Mouse (Mus musculus) midbrain, embryonic 16.5 days (tissue): ENCODE measurements around the gene Armt1. TPM values are rescaled to one million over a fixed set of nuclear protein-coding genes. Genes with fewer than 3 reads are reported as not detected.
A peak's percentile ranks its signal among the peaks of the same experiment; 100 is the strongest.

ENCODE experiments used
- ATAC-seq: fragments of 200-750 bp; cut with Nextera tagmentation; 2 replicates; pipeline ENCODE4 v1.8.0; 2017; ENCODE audit warnings: moderate TSS enrichment
- H3K27ac ChIP-seq: fragments of 300-500 bp; sonication (generic); 2 replicates; pipeline ENCODE4 v1.5.1; 2014; ENCODE audit warnings: mild to moderate bottlenecking, low read length, mixed read lengths
- H3K27me3 ChIP-seq: fragments of 300-500 bp; sonication (generic); 2 replicates; pipeline ENCODE4 v1.6.1; 2014; ENCODE audit warnings: low read depth, low read length, mixed read lengths; ENCODE audit not compliant: control insufficient read depth, insufficient read depth
- H3K36me3 ChIP-seq: fragments of 300-500 bp; sonication (generic); 2 replicates; pipeline ENCODE4 v1.6.1; 2014; ENCODE audit warnings: mild to moderate bottlenecking, low read length, moderate library complexity, mixed read lengths; ENCODE audit not compliant: control insufficient read depth, insufficient read depth
- H3K4me1 ChIP-seq: fragments of 300-500 bp; sonication (generic); 2 replicates; pipeline ENCODE4 v1.6.1; 2014; ENCODE audit warnings: mild to moderate bottlenecking, low read length, mixed read lengths; ENCODE audit not compliant: control insufficient read depth, insufficient read depth
- H3K4me2 ChIP-seq: fragments of 300-500 bp; sonication (generic); 2 replicates; pipeline ENCODE4 v1.6.1; 2014; ENCODE audit warnings: mild to moderate bottlenecking, low read length, mixed read lengths
- H3K4me3 ChIP-seq: fragments of 300-500 bp; sonication (generic); 2 replicates; pipeline ENCODE4 v1.5.1; 2014; ENCODE audit warnings: low read depth, mild to moderate bottlenecking, low read length, moderate library complexity, mixed read lengths
- H3K9ac ChIP-seq: fragments of 300-500 bp; sonication (generic); 2 replicates; pipeline ENCODE4 v1.6.1; 2014; ENCODE audit warnings: low read depth, low read length, mixed read lengths
- H3K9me3 ChIP-seq: fragments of 300-500 bp; sonication (generic); replicated peaks from 2 replicates; pipeline ENCODE4 v1.6.1; 2014; ENCODE audit warnings: mild to moderate bottlenecking, low read length, mixed read lengths; ENCODE audit not compliant: control insufficient read depth, poor library complexity, severe bottlenecking
- WGBS: fragments of 180-500 bp; shearing (Covaris S2); extraction: QIAGEN DNeasy Blood & Tissue Kit; methylation state at CpG from one replicate; pipeline ENCODE4 v1.1.7; 2014; 5-methylcytosine and 5-hydroxymethylcytosine counted together
- polyA plus RNA-seq: library from polyadenylated mRNA; unstranded; fragments of >200 nt; fragmentation: Nextera tagmentation; extraction: Ambion mirVana; gene quantifications from 2 replicates; pipeline ENCODE4 v1.2.1, GENCODE M21; 2015

Gene Armt1
- polyA plus RNA-seq, 1 experiment from 2014 or later: 10.8 TPM

GRCm38 (mm10) chr10:4391076-4391475 is 41.2 kb upstream of the Armt1 start:
- Histone ChIP-seq H3K27me3 (no peaks in the 10 kb centered on the region), H3K4me3 (no peak overlapping the region), H3K4me1 (peaks cover 36% of the 10 kb centered on the region), H3K9me3 (no peaks in the 10 kb centered on the region), H3K27ac (no peak overlapping the region), H3K9ac (no peak overlapping the region), H3K36me3 (no peaks in the 10 kb centered on the region), H3K4me2 (no peak overlapping the region)
- no peak for ATAC-seq
- 69% methylated on average over 5 of the region's 5 CpGs for WGBS

- Histone ChIP-seq H3K27me3 (no peaks in the 10 kb centered on the region), H3K9me3 (no peaks in the 10 kb centered on the region), H3K36me3 (peaks cover 3% of the 10 kb centered on the region; the same call in 1 of the 2 replicates), H3K4me3 (no peak overlapping the region), H3K27ac (no peak overlapping the region), H3K4me1 (peaks cover 36% of the 10 kb centered on the region), H3K4me2 (peak overlapping the region; percentile 14; the same call in 1 of the 2 replicates), H3K9ac (no peak overlapping the region)
- WGBS: 45% methylated on average over 6 of the region's 6 CpGs
- no peak for ATAC-seq
Observed at GRCm38 (mm10) chr10:4391851-4392250, 40.4 kb upstream of the Armt1 start.

- Histone ChIP-seq H3K4me1 (peaks cover 19% of the 10 kb centered on the region), H3K4me3 (no peak overlapping the region), H3K36me3 (peaks cover 4% of the 10 kb centered on the region; the same call in 1 of the 2 replicates), H3K4me2 (no peak overlapping the region), H3K9ac (no peak overlapping the region), H3K9me3 (no peaks in the 10 kb centered on the region), H3K27ac (no peak overlapping the region), H3K27me3 (no peaks in the 10 kb centered on the region)
- ATAC-seq: no peak
- WGBS: 92% methylated on average over 3 of the region's 3 CpGs
Observed at GRCm38 (mm10) chr10:4395321-4395720, 36.9 kb upstream of the Armt1 start.

- no peak overlapping the region for H3K27ac ChIP-seq
- no peak overlapping the region for H3K4me2 ChIP-seq
- H3K27me3 ChIP-seq: no peaks in the 10 kb centered on the region
- H3K4me1 ChIP-seq: peaks cover 2% of the 10 kb centered on the region; the same call in 1 of the 2 replicates
- H3K36me3 ChIP-seq: peaks cover 9% of the 10 kb centered on the region
- ATAC-seq: no peak
- WGBS: 93% methylated on average over 5 of the region's 5 CpGs
- H3K4me3 ChIP-seq: no peak overlapping the region
- H3K9me3 ChIP-seq: no peaks in the 10 kb centered on the region
- H3K9ac ChIP-seq: no peak overlapping the region
Observed at GRCm38 (mm10) chr10:4398058-4398457, 34.2 kb upstream of the Armt1 start.

GRCm38 (mm10) chr10:4404895-4405491 is 27.3 kb upstream of the Armt1 start:
- H3K4me1 ChIP-seq: no peaks in the 10 kb centered on the region
- H3K27me3 ChIP-seq: no peaks in the 10 kb centered on the region
- no peaks in the 10 kb centered on the region for H3K9me3 ChIP-seq
- H3K4me2 ChIP-seq: no peak overlapping the region
- no peak overlapping the region for H3K4me3 ChIP-seq
- peaks cover 14% of the 10 kb centered on the region for H3K36me3 ChIP-seq
- no peak overlapping the region for H3K9ac ChIP-seq
- no peak overlapping the region for H3K27ac ChIP-seq
- 51% methylated on average over 5 of the region's 5 CpGs for WGBS
- peak; percentile 52 for ATAC-seq

DNA sequence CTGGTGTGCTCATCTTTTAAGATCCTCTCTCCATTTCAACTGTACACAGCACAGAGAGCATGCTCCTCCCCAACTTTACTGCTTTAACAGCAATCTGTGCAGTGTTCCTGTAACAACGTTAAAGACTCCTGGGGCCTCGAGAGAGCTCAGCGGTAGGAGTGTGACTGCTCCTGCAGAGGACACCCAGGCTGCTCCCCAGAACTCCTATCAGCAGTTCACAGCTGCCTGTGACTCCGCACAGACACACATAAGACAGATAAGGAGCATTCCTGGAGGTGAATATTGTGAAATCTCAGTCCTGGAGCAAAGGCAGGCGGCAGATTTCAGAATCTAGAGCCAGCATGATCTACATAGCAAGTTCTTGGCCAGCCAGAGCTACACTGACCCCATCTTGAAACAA is 26.8 kb upstream of the Armt1 start:
- Histone ChIP-seq H3K36me3 (peaks cover 13% of the 10 kb centered on the region), H3K4me3 (no peak overlapping the region), H3K27ac (no peak overlapping the region), H3K4me2 (no peak overlapping the region), H3K9me3 (no peaks in the 10 kb centered on the region), H3K27me3 (no peaks in the 10 kb centered on the region), H3K4me1 (no peaks in the 10 kb centered on the region), H3K9ac (no peak overlapping the region)
- WGBS: 81% methylated on average over 5 of the region's 5 CpGs
- ATAC-seq: peak; percentile 1; the same call in 1 of the 2 replicates

DNA sequence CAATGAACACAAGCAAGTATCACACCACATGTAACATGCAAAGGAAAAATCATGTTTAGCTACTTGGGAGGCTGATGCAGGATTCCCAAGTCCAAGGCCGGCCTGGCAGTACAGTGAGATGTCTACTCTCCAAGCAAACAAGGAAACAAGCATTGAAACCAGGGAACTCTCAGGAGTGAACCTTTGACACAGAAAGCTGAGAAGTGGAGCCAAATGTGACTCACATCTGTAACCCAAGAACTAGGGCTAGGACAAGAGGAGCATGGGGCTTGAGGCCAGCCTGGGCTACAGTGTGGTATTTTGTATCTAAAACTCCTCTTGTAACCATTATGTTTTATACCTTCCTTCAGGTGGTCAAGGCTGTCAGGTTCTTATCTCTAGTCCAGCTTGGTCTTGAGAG is 25.1 kb upstream of the Armt1 start:
- H3K4me3 ChIP-seq: no peak overlapping the region
- 97% methylated on average over 1 of the region's 1 CpGs for WGBS
- ATAC-seq: no peak
- H3K36me3 ChIP-seq: peaks cover 16% of the 10 kb centered on the region
- H3K4me1 ChIP-seq: no peaks in the 10 kb centered on the region
- no peak overlapping the region for H3K4me2 ChIP-seq
- H3K27me3 ChIP-seq: no peaks in the 10 kb centered on the region
- H3K27ac ChIP-seq: no peak overlapping the region
- no peaks in the 10 kb centered on the region for H3K9me3 ChIP-seq
- H3K9ac ChIP-seq: no peak overlapping the region

- ATAC-seq: no peak
- H3K36me3 ChIP-seq: peaks cover 11% of the 10 kb centered on the region
- 84% methylated on average over 8 of the region's 8 CpGs for WGBS
Observed at GRCm38 (mm10) chr10:4425245-4425644, 7.0 kb upstream of the Armt1 start.

DNA sequence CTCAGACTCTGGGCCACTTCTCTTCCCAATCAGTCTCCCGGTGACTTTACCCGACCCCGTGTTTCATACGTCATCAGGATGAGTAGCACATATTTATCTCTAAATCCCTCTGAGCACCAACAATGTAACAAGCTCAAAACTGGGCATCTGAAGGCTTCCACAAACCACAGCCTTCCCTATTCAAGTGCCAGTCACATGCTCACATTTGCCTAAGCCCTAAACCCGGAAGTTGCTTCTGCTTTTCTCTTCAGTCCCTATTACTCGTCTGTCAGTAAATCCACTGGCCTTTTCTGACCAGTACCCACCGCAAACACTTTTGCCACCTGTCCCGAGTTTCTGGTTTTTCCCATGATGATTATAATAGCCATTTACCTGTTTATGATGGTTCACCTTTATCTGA is 1.9 kb upstream of the Armt1 start:
- Histone ChIP-seq H3K27ac (no peak overlapping the region), H3K4me1 (peaks cover 15% of the 10 kb centered on the region), H3K9me3 (no peaks in the 10 kb centered on the region), H3K4me3 (no peak overlapping the region), H3K27me3 (no peaks in the 10 kb centered on the region), H3K36me3 (peaks cover 6% of the 10 kb centered on the region), H3K9ac (no peak overlapping the region), H3K4me2 (no peak overlapping the region)
- WGBS: 80% methylated on average over 8 of the region's 8 CpGs
- ATAC-seq: no peak

More at GRCm38 (mm10) chr10:4425245-4425644, 7.0 kb upstream of the Armt1 start:
- Histone ChIP-seq H3K4me2 (no peak overlapping the region), H3K27me3 (no peaks in the 10 kb centered on the region), H3K4me1 (no peaks in the 10 kb centered on the region), H3K27ac (no peak overlapping the region), H3K4me3 (no peak overlapping the region), H3K9ac (no peak overlapping the region), H3K9me3 (no peaks in the 10 kb centered on the region)
